Mouse (Mus musculus) heart, postnatal 0 days (tissue): Measurements from ENCODE around the gene Camta1.

Experiments
- CTCF ChIP-seq: IDR thresholded peaks from 2 replicates; pipeline ENCODE4 v1.5.1; 2016; ENCODE audit warnings: antibody characterized with exemption, control low read depth, low read depth
- EP300 ChIP-seq: IDR thresholded peaks from 2 replicates; pipeline ENCODE4 v1.6.1; 2016; ENCODE audit warnings: antibody characterized with exemption, low read depth

- TF ChIP-seq CTCF (no peak), EP300 (no peak)
Measured at GRCm38 (mm10) chr4:151817981-151818766, 43.5 kb downstream of the Camta1 start.
